Mouse (Mus musculus): ENCODE measurements at regions not wholly inside any gene's neighbourhood (a gene's known extent, or its start where the extent isn't known, plus 50 kb on each side); places are given as distances from the start of the nearest gene placed in this dataset.

GRCm38 (mm10) chr15:84616880-84617279, 52.5 kb upstream of the Prr5 start:
- peak; percentile 36 to 37 for DNase-seq

GRCm38 (mm10) chr15:84613536-84614527, 55.6 kb upstream of the Prr5 start:
- DNase-seq, result peak; percentile 61 to 68

- no peak for DNase-seq
These were observed 55.3 kb upstream of the Rtl6 start for GRCm38 (mm10) chr15:84612961-84613360.

GRCm38 (mm10) chr15:84609825-84610442, 52.3 kb upstream of the Rtl6 start:
- DNase-seq, result peak in 1 of 2 experiments; percentile 15

GRCm38 (mm10) chr15:84609063-84609462, 51.4 kb upstream of the Rtl6 start:
- no peak for DNase-seq
